Mouse (Mus musculus) kidney, adult 11 months (tissue): Measurements from ENCODE around the gene Agtpbp1.

Experiments used
- DNase-seq: peaks from one replicate; pipeline ENCODE4 v3.0.0; 2022

Agtpbp1 gene

GRCm38 (mm10) chr13:59416530-59417230, 168.3 kb downstream of the Agtpbp1 start:
- DNase-seq: no peak

GRCm38 (mm10) chr13:59413885-59414284, 171.1 kb downstream of the Agtpbp1 start:
- no peak for DNase-seq

DNA sequence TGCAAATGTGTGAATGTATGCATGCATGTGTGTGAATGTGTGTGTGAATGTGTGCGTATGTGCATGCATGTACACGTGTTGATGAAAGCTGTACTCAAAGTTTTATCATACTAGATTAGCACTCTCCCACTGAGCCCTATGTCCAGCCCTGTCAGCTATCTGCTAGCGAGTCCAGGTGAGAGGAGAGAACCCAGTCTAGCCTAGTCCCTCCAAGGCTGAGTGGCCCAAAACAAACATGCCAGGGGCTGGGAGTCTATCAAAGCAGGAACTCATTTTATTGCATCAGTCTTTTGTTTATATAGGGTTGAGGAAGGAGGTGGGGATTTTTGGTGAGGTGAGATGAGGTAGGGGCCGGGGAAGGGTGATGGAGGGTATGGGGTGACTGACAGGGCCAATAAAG, 172.4 kb downstream of the Agtpbp1 start:
- DNase-seq: no peak

GRCm38 (mm10) chr13:59407182-59407581, 177.8 kb downstream of the Agtpbp1 start:
- DNase-seq: no peak

- no peak for DNase-seq
Observed at GRCm38 (mm10) chr13:59402026-59402775, 182.8 kb downstream of the Agtpbp1 start.

GRCm38 (mm10) chr13:59397571-59397970, 187.5 kb downstream of the Agtpbp1 start:
- DNase-seq: no peak
